Mouse (Mus musculus) kidney, embryonic 16.5 days (tissue): ENCODE measurements around the gene Proca1. TPM values are rescaled to one million over a fixed set of nuclear protein-coding genes. Genes with fewer than 3 reads are reported as not detected.

ENCODE experiments used
- ATAC-seq: fragments of 200-750 bp; cut with Nextera tagmentation; 2 replicates; pipeline ENCODE4 v1.8.0; 2017; ENCODE audit warnings: moderate TSS enrichment; ENCODE audit not compliant: low FRiP score, low TSS enrichment
- H3K27ac ChIP-seq: fragments of 300-500 bp; sonication (generic); 2 replicates; pipeline ENCODE4 v1.5.1; 2014; ENCODE audit warnings: low read length
- H3K27me3 ChIP-seq: fragments of 300-500 bp; sonication (generic); 2 replicates; pipeline ENCODE4 v1.6.1; 2014; ENCODE audit warnings: low read length, control low read depth, mixed read lengths; ENCODE audit not compliant: insufficient read depth
- H3K36me3 ChIP-seq: fragments of 300-500 bp; sonication (generic); 2 replicates; pipeline ENCODE4 v1.6.1; 2014; ENCODE audit warnings: low read length, control low read depth, mixed read lengths; ENCODE audit not compliant: insufficient read depth
- H3K4me1 ChIP-seq: fragments of 300-500 bp; sonication (generic); 2 replicates; pipeline ENCODE4 v1.6.1; 2014; ENCODE audit warnings: low read length, control low read depth, mixed read lengths; ENCODE audit not compliant: insufficient read depth
- H3K4me2 ChIP-seq: fragments of 300-500 bp; sonication (generic); replicated peaks from 2 replicates; pipeline ENCODE4 v1.6.1; 2014; ENCODE audit warnings: low read depth, low read length
- H3K4me3 ChIP-seq: fragments of 300-500 bp; sonication (generic); 2 replicates; pipeline ENCODE4 v1.5.1; 2014; ENCODE audit warnings: mild to moderate bottlenecking, low read length
- H3K9ac ChIP-seq: fragments of 300-500 bp; sonication (generic); replicated peaks from 2 replicates; pipeline ENCODE4 v1.6.1; 2014; ENCODE audit warnings: low read length
- H3K9me3 ChIP-seq: fragments of 300-500 bp; sonication (generic); 2 replicates; pipeline ENCODE4 v1.6.1; 2016; ENCODE audit warnings: low read length, control low read depth
- WGBS: fragments of 180-500 bp; shearing (Covaris S2); extraction: QIAGEN DNeasy Blood & Tissue Kit; methylation state at CpG from one replicate; pipeline ENCODE4 v1.1.7; 2014; 5-methylcytosine and 5-hydroxymethylcytosine counted together
- polyA plus RNA-seq: library from polyadenylated mRNA; unstranded; fragments of >200 nt; fragmentation: Nextera tagmentation; extraction: Ambion mirVana; gene quantifications from 2 replicates; pipeline ENCODE4 v1.2.1, GENCODE M21; 2015

Proca1 gene
- polyA plus RNA-seq: 4.5 and 4.8 TPM in 2 replicates

DNA sequence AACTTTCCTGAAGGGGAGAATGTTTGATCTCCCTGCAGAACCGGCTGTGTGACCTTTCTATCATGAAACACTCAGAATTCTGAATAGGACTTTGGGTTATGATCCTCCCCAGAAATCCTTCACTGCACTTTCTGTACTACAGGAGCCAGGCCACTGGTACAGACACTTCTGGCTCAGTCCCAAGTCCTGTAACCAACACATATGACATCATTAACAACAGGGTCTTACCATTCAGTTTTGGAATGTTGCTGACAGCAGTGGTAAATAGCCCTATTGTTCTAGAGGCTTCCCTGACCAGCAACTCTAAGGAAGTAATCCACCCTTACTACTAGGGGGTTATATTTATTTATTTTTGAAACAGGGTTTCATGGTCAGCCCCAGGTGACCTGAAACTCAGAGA is at the start of gene Proca1:
Gene Proca1, plus strand, starts transcription at position 280 of the 400 bp plus-strand sequence.
- H3K9ac ChIP-seq: peak within 1 kb of the TSS; percentile 64
- 71% methylated on average over 1 of the region's 1 CpGs for WGBS

DNA sequence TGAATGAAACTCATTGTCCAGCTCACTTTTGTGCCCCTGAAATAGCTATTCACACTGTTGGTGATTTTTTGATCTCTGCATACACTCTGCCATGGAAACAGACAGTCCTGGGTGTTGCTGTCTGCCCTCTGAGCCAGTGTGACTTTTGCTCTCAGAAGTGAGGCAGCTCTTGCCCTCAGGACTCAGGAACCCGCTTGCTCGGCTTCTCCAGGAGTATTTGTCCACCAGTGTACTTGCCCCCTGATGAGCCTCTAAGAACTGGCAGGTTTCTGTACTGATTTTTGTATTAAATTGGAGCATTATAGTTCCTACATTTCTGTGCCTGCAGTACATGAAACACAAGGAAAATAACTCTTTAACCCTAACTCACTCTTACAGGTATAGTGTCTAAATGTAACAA is 49.7 kb upstream of the Proca1 start:
- no peak overlapping the region for H3K4me3 ChIP-seq
- no peaks in the 10 kb centered on the region for H3K4me1 ChIP-seq
- H3K27ac ChIP-seq: no peak overlapping the region
- H3K9me3 ChIP-seq: no peaks in the 10 kb centered on the region
- H3K4me2 ChIP-seq: no peak overlapping the region
- no peak for ATAC-seq
- peaks cover 25% of the 10 kb centered on the region for H3K36me3 ChIP-seq
- no peak overlapping the region for H3K9ac ChIP-seq
- no peaks in the 10 kb centered on the region for H3K27me3 ChIP-seq
- WGBS: 87% methylated on average over 2 of the region's 2 CpGs

More for the DNA sequence above, at the start of gene Proca1:
- no peak for ATAC-seq
- no peaks in the 10 kb centered on the region for H3K27me3 ChIP-seq
- H3K4me3 ChIP-seq: peak within 1 kb of the TSS; percentile 61
- peak within 1 kb of the TSS; percentile 58; the same call in 1 of the 2 replicates for H3K27ac ChIP-seq
- peak within 1 kb of the TSS; percentile 75 for H3K4me2 ChIP-seq
- H3K36me3 ChIP-seq: peaks cover 21% of the 10 kb centered on the region
- peaks cover 23% of the 10 kb centered on the region for H3K4me1 ChIP-seq
- no peaks in the 10 kb centered on the region for H3K9me3 ChIP-seq

DNA sequence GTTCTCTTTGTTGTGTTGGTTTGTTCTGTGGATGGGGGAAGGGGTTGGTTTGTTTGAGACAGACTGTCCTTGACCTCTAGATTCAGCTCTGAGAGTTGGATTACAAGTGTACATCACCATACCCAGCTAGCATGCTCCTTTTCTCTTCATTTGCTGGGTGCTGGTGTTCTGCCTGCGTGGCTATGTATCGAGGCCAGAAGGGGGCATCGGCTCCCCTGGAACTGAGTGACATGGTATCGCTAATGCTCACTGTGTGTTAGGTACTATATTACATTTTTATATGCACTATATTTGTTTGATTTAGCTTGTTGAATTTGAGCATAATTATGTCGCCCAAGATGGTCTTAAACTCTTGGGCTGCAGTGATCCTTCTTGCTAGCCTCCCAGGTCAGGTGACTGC is 47.0 kb upstream of the Proca1 start:
- WGBS: 89% methylated on average over 5 of the region's 5 CpGs
- H3K9ac ChIP-seq: no peak overlapping the region
- H3K36me3 ChIP-seq: peaks cover 36% of the 10 kb centered on the region
- no peaks in the 10 kb centered on the region for H3K4me1 ChIP-seq
- H3K27ac ChIP-seq: 0 out of 2 replicates have a peak overlapping the region, but pooled peaks have one; percentile 20
- H3K27me3 ChIP-seq: no peaks in the 10 kb centered on the region
- H3K4me3 ChIP-seq: no peak overlapping the region
- no peaks in the 10 kb centered on the region for H3K9me3 ChIP-seq
- ATAC-seq: no peak
- no peak overlapping the region for H3K4me2 ChIP-seq

DNA sequence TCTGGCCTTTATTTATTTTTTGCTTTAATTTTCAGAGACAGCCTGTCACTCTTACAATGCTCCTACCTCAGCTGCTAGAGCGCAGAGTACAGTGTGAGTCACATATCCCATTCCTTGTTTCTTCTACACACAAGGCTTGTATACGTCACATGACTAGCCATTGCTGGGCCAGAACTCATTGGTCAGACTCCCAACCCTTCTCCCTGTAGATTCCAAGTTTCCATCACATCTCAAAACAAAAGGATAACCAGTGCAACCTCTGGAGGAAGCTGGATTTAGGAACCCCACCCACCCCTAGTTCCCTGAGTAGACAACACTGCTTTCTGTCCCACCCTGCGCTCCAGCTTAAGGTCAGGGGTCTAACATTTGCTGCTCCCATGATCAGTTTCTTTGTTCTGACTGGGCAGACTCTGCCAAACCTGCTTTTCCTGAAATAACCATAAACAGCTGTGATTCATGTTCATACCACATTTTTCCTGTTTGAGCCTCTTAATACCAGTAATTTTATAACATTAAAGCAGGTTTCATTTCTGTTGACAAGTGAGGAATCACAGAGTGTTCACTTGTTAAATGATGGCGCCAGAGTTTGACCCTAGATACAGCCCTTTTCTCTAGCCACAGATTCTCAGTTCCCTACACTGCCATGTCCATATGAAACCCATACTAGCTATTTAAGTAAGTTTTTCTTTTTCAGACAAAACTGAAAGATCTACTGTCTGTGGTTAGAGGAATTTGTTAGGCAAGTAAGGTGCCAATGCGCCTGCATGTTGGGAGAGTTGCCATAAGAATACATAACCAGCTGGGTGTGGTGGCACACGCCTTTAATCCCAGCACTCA is 46.3 kb upstream of the Proca1 start:
- no peaks in the 10 kb centered on the region for H3K4me1 ChIP-seq
- no peaks in the 10 kb centered on the region for H3K9me3 ChIP-seq
- ATAC-seq: no peak
- peaks cover 38% of the 10 kb centered on the region for H3K36me3 ChIP-seq
- no peak overlapping the region for H3K9ac ChIP-seq
- no peak overlapping the region for H3K4me2 ChIP-seq
- 0 out of 2 replicates have a peak overlapping the region, but pooled peaks have one; percentile 20 for H3K27ac ChIP-seq
- 88% methylated on average over 6 of the region's 6 CpGs for WGBS
- no peak overlapping the region for H3K4me3 ChIP-seq
- H3K27me3 ChIP-seq: no peaks in the 10 kb centered on the region

DNA sequence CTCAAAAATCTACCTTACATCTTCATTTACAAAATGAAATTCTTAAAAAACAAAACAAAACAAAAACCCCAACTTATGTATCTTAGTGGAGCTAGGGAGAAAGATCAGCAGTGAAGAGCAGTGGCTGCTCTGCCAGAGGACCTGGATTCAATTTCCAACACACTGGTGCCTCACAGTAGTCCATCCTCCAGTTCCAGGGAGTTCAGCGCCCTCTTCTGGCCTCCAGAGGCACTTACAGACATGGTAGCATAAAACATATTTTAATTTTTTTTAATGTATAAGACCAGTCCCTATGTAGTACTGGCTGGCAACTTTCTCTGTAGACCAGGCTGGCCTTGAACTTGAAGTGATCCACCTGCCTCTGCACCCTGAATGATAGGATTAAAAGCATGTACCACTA is 42.0 kb upstream of the Proca1 start:
- H3K27ac ChIP-seq: no peak overlapping the region
- no peaks in the 10 kb centered on the region for H3K9me3 ChIP-seq
- peaks cover 31% of the 10 kb centered on the region for H3K36me3 ChIP-seq
- no peak overlapping the region for H3K9ac ChIP-seq
- no peaks in the 10 kb centered on the region for H3K4me1 ChIP-seq
- no peaks in the 10 kb centered on the region for H3K27me3 ChIP-seq
- no peak overlapping the region for H3K4me3 ChIP-seq
- no peak overlapping the region for H3K4me2 ChIP-seq
- no peak for ATAC-seq
- WGBS: 24% methylated on average over 1 of the region's 1 CpGs

DNA sequence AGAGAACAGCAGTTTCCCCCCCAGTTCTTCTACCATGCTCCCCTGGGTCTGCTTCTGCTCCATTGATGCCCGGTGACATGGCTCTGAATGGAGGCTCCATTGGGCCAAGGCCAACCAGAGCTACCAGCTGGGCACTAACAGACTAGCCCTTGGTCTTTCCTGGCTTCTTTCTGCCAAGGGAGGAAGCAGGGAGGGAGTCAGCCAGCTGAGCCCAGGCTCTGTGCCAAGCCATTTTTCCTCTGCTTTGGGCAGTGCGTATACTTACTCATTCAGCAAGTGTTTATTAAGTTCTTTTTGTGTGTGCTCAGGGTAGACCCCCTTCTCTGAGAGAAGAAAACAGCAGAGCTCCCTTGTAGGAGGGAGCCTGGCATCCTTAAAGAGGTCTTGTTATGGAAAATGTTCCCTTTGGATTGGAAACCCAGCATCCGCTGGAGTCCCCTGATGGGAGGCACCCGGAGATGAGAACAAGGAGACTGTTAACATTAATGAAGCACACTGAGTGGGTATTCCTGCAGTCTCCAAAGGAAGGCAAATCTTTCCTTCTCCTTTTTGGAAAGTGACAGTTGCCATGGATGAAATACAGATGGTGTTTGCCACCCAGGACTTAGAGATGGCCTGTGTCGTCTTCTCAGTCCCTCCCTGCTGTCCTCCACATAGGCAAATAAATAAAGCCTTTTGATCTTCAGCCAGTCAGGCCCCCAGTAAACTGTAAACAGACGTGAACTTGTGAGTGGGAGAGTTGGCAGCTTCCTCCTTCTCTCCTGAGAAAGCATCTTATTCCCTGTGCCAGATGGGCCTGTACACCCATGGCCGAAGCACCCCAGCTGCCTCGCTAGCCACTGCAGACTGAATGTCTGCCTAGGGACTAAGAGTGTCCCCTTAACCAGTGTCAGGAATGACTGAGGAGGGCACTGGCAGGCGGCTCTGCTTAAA is 40.6 kb upstream of the Proca1 start:
- peaks cover 34% of the 10 kb centered on the region for H3K36me3 ChIP-seq
- ATAC-seq: no peak
- no peaks in the 10 kb centered on the region for H3K9me3 ChIP-seq
- peak overlapping the region; percentile 43 for H3K27ac ChIP-seq
- H3K4me3 ChIP-seq: no peak overlapping the region
- H3K4me1 ChIP-seq: no peaks in the 10 kb centered on the region
- H3K27me3 ChIP-seq: no peaks in the 10 kb centered on the region
- no peak overlapping the region for H3K9ac ChIP-seq
- 63% methylated on average over 9 of the region's 9 CpGs for WGBS
- no peak overlapping the region for H3K4me2 ChIP-seq

DNA sequence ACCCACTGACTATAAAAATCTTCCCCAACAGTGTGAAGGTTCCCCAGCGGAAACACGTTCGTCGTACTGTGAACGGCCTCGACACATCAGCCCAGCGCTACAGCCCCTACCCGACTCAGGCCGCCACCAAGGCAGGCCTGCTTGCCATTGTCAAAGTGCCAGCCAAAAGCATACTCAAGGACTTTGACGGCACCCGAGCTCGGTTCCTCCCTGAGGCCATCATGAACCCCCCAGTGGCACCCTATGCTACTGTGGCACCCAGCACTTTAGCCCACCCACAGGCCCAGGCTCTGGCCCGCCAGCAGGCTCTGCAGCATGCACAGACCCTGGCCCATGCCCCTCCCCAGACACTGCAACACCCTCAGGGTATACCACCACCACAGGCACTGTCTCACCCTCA is 39.4 kb upstream of the Proca1 start:
- Histone ChIP-seq H3K9ac (no peak overlapping the region), H3K27me3 (no peaks in the 10 kb centered on the region), H3K9me3 (no peaks in the 10 kb centered on the region), H3K36me3 (peaks cover 42% of the 10 kb centered on the region), H3K4me2 (no peak overlapping the region), H3K4me1 (0 out of 2 replicates have a peak, but pooled peaks cover 1% of the 10 kb centered on the region), H3K27ac (no peak overlapping the region), H3K4me3 (no peak overlapping the region)
- no peak for ATAC-seq
- 77% methylated on average over 13 of the region's 13 CpGs for WGBS

DNA sequence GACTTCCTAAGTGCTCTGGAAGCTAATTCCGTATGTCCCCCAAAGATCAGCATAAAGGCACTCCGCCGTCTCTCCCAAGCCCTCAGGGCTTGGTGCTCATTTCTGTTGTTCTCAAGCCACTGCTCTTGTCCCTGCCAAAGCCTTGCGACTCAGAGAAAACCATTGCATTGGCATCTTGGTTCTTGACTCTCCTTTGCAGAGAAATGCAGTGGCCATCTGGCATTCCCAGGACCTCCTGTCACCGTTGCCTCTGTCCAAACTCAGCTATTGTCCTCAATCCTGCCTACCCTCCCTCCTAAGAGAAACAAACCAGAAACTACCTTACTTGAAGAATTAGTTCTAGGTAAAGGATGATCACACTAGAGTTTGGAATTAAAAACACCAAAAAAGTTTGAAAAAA is 37.5 kb upstream of the Proca1 start:
- no peak overlapping the region for H3K27ac ChIP-seq
- H3K9me3 ChIP-seq: no peaks in the 10 kb centered on the region
- no peak overlapping the region for H3K4me2 ChIP-seq
- no peak overlapping the region for H3K4me3 ChIP-seq
- no peak for ATAC-seq
- no peak overlapping the region for H3K9ac ChIP-seq
- H3K4me1 ChIP-seq: peaks cover 10% of the 10 kb centered on the region
- WGBS: 80% methylated on average over 5 of the region's 5 CpGs
- H3K27me3 ChIP-seq: no peaks in the 10 kb centered on the region
- H3K36me3 ChIP-seq: peaks cover 50% of the 10 kb centered on the region

DNA sequence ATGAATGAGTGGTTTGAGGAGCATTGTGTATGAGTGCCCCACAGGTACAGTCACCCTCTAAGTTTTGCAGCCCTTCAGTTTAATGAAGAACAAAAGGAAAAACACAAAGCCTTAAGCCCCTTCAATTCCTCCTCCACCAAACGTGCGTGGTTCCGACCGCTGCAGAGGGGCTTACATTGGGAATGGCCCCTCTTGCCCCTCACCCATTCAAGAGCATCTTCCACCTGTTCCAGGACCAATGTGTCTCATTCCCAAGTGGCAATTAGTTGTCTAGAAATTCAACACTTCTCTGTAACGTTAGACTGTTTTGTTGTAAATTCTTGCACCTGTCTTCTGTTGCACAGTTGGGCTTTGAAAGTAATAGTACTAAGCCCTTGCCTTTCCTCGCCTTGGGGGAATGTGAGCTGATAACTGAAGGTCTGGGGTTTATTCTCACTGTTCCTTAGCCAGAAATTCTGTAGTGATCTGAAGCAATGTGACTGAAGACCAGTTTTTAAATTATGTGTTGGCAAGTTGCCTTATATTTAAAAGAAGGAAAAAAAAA is 37.0 kb upstream of the Proca1 start:
- Histone ChIP-seq H3K9me3 (no peaks in the 10 kb centered on the region), H3K27me3 (no peaks in the 10 kb centered on the region), H3K4me3 (no peak overlapping the region), H3K4me1 (peaks cover 10% of the 10 kb centered on the region), H3K4me2 (no peak overlapping the region), H3K27ac (no peak overlapping the region; the same call in 1 of the 2 replicates), H3K9ac (no peak overlapping the region), H3K36me3 (peaks cover 50% of the 10 kb centered on the region)
- 58% methylated on average over 6 of the region's 6 CpGs for WGBS
- ATAC-seq: no peak
